Mouse (Mus musculus) heart, postnatal 14 days (tissue): ENCODE measurements around the gene Anln. TPM values are rescaled to one million over a fixed set of nuclear protein-coding genes. Genes with fewer than 3 reads are reported as not detected.
A peak's percentile ranks its signal among the peaks of the same experiment; 100 is the strongest.
"Not testable (repeated sequence)": the region's sequence is repeated elsewhere in the genome, so short reads cannot be mapped to it uniquely, and the experiment has no call there.

Experiments used
- DNase-seq, 2 experiments: peaks; one replicate each; pipeline ENCODE4 v3.0.0; 2021 to 2022
- intact Hi-C: fragments of 180-260 bp; cut with DNase I; formaldehyde crosslinking; loops from one replicate; pipeline ENCODE4 v1.15.1; 2025
- total RNA-seq, 2 experiments: library from RNA; stranded (reverse); gene quantifications; 2 replicates each; pipeline ENCODE4 v1.2.3; 2021

Gene Anln
- total RNA-seq, 2 experiments from 2014 or later = 6.0 to 9.2 TPM

- DNase-seq = no peak
- intact Hi-C loops = loop anchor here (5.0 kb wide), 1 partner anchor 248 kb away; the partner anchor contains the start of gene Pigyl
Observed at GRCm38 (mm10) chr9:22405414-22405813, 16.4 kb upstream of the Anln start.

- intact Hi-C loops, DNase-seq: not testable (repeated sequence)
Observed at GRCm38 (mm10) chr9:22403501-22403900, 14.5 kb upstream of the Anln start.

DNA sequence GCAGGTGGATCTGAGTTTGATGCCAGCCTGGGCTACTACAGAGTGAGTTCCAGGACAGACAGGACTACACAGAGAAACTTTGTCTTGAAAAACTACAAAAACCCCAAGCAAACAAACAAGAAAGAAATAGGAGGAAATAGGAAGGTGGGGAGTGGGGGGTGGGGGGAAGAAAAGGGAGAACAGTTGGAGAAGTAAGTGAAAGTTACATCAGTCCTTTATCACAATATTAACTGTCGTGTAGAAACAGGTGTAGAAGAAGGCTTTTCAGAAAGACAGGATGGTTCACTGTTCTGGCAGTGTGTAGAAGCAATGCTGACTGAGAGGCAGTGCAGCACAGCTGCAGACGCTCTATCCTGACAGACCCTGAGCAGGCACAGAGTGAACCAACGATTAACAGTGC, 14.0 kb upstream of the Anln start:
- no peak for DNase-seq
- intact Hi-C loops = no loop called here

DNA sequence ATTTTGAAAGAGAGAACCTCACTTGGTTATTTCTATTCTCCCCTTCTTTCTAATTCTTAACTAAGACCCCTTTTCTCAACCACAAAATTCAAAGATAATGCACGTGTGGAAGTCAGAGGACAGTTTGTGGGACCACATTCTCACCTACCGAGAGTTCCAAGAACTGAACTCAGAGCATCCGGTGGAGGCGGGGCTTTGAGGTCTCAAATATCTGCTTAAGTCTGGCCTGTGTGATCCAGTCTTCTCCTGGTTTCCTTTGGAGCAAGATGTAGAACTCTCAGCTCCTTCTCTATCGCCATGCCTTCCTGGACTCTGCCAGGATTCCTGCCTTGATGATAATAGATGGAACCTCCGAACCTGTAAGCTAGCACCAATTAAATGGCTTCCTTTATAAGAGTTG, 13.0 kb upstream of the Anln start:
- intact Hi-C loops = no loop called here
- DNase-seq = no peak

- intact Hi-C loops = no loop called here
- DNase-seq = no peak
Observed at GRCm38 (mm10) chr9:22399021-22399420, 10.0 kb upstream of the Anln start.

GRCm38 (mm10) chr9:22394725-22395124, 5.7 kb upstream of the Anln start:
- intact Hi-C loops = no loop called here
- no peak for DNase-seq

- intact Hi-C loops = no loop called here
- DNase-seq = no peak
Observed at GRCm38 (mm10) chr9:22390390-22390789, 1.4 kb upstream of the Anln start.

GRCm38 (mm10) chr9:22389736-22390245, 803 bp upstream of the Anln start:
- no peak for DNase-seq
- intact Hi-C loops = loop anchor here (5.0 kb wide), 1 partner anchor 162 kb away; the partner anchor contains the start of gene Zfp809

GRCm38 (mm10) chr9:22388401-22388980, 497 bp downstream of the Anln start:
- intact Hi-C loops = loop anchor here (5.0 kb wide), 1 partner anchor 161 kb away; the partner anchor contains the start of gene Zfp809
- DNase-seq = peak; percentile 15 to 22

DNA sequence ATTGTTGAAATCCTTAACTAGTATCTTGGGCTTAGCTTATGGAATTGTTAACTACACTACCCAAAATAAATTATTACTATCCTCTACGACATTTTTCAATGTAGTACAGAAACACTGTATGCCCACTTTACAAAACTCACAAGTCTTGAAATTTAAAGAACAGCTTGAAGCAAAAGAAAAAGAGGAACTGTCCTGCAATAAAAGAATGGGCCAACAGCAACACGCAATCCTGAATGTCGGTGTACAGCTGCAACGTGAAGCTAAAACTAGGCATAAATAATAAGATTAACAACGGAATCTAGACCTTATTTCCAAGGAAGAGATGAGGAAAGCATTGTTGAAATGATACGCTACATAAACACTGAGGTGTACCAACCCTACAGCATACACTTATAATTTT, 1.1 kb downstream of the Anln start:
- no peak for DNase-seq
- intact Hi-C loops = loop anchor here (5.0 kb wide), 1 partner anchor 161 kb away; the partner anchor contains the start of gene Zfp809

- DNase-seq = no peak
- intact Hi-C loops = loop anchor here (5.0 kb wide), 1 partner anchor 159 kb away; the partner anchor contains the start of gene Zfp809
Observed at GRCm38 (mm10) chr9:22385890-22386289, 3.1 kb downstream of the Anln start.

- no peak for DNase-seq
- intact Hi-C loops = no loop called here
Observed at GRCm38 (mm10) chr9:22376086-22376485, 12.9 kb downstream of the Anln start.

DNA sequence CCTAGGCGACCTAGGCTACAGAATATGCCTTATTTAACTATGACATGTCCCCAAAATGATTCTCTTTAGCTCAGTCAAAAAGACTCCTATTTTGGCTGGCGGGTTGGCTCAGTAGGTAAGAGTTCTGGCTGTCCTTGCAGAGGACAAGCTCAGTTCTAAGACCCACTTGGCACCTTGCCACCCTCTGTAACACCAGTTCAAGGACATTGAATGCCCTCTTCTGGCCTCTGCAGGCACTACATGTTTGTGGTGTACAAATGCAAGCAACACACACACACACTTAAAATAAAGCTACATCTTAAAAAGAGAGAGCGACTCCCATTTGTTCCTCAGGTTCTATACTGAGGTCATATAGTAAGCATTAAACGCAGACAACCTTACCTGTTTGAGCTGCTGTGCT, 16.2 kb downstream of the Anln start:
- peak in 1 of 2 experiments; percentile 18 for DNase-seq

GRCm38 (mm10) chr9:22368030-22368429, 21.0 kb downstream of the Anln start:
- DNase-seq = peak in 1 of 2 experiments; percentile 5
- intact Hi-C loops = no loop called here

More for the DNA sequence above, 16.2 kb downstream of the Anln start:
- intact Hi-C loops = no loop called here

- no peak for DNase-seq
- intact Hi-C loops = no loop called here
Observed at GRCm38 (mm10) chr9:22366621-22367020, 22.4 kb downstream of the Anln start.

- DNase-seq = no peak
- intact Hi-C loops = no loop called here
Observed at GRCm38 (mm10) chr9:22366221-22366620, 22.8 kb downstream of the Anln start.

- no peak for DNase-seq
- intact Hi-C loops = no loop called here
Observed at GRCm38 (mm10) chr9:22360916-22361315, 28.1 kb downstream of the Anln start.

DNA sequence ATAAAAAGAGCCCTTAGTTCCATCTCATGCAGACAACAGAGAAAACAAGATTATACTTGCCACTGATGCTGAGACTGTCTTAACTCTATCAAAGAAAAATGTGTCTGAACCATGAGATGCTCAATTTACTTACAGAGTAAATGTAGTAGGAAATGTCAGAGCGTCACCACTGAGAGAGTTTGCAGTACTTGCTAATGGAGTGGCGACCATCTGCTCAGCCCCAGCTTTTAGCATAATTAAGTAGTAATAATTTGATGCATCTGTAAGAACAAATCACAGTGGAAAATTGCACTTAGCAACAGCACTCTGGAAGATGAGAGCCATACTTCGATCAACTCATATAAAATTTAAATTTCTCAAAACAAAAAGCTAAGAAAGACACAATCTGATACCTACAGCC, 33.1 kb downstream of the Anln start:
- no peak for DNase-seq
- intact Hi-C loops = no loop called here

DNA sequence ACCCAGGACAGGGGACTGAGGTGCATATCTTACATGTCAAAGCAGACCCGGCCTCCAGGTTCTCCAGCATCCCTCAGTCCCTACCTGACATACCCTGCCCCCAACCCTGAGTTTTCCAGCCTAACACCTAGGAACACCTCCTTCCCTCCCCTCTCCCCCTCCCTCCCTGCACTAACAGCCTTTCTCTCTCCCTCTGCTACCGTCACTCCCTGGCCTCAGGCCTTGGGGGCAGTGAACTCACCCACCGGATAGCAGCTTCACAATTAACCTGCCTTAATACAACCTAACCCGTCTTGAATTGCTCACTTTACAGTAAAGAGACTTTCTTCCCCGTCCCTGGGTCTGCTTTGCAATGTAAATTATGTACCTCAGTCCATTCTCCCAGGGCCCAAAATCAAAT, 35.1 kb downstream of the Anln start:
- DNase-seq = no peak
- intact Hi-C loops = no loop called here

- DNase-seq = no peak
- intact Hi-C loops = no loop called here
Observed at GRCm38 (mm10) chr9:22353465-22353864, 35.5 kb downstream of the Anln start.

GRCm38 (mm10) chr9:22340331-22340730, 48.7 kb downstream of the Anln start:
- intact Hi-C loops = no loop called here
- DNase-seq = no peak

DNA sequence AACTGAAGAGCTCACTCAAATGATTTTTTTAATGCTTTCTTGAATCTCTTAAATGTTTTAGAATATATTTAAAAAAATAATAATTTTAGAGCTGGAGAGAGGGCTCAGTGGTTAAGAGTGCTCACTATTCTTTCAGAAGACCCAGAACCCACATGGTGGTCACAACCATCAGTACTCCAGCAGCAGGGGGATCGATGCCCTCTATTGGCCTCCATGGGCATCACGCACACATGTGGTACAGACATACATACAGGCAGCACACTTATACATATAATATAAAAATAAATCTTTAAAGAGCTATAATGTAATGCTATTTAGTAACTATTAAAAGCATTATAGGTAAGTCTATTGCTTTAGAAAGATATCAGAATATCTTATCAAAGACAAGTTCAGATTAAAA, 51.8 kb downstream of the Anln start:
- DNase-seq = no peak
- intact Hi-C loops = no loop called here
